Mouse (Mus musculus) heart, adult 2 months (tissue): ENCODE results near the gene Srrm3.

ENCODE experiments used
- CTCF ChIP-seq: fragments of 200-600 bp; IDR thresholded peaks from 2 replicates; pipeline ENCODE4 v1.8.1; 2022; ENCODE audit warnings: antibody characterized with exemption, mild to moderate bottlenecking, moderate library complexity
- EP300 ChIP-seq: fragments of 200-500 bp; IDR thresholded peaks from 2 replicates; pipeline ENCODE4 v1.6.1; 2011; ENCODE audit warnings: low read depth, low read length, control low read depth; ENCODE audit not compliant: insufficient read depth
- POLR2A ChIP-seq: fragments of 200-500 bp; IDR thresholded peaks from 2 replicates; pipeline ENCODE4 v1.6.1; 2011; ENCODE audit warnings: mild to moderate bottlenecking, low read depth, low read length, control low read depth; ENCODE audit not compliant: insufficient read depth

DNA sequence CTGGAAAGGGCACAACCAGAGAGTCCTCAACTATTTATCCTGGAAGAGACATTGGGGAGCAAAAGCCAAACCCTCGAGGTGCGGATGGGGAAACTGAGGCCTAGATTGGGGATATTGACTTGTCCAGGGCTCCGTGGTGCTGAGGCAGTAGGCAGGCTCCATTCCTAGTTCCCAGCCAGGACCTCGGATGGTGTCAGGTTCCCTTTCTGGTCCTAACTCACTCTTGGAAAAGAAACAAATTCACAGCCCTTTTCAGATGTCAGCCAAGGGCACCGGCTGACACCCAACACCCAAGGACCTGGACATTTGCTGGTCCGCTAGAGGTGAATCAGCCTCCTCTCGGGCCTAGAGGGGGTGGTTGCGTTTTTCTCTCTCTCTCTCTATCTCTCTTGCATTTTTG, 60.0 kb downstream of the Srrm3 start:
- TF ChIP-seq CTCF (no peak), POLR2A (no peak), EP300 (no peak)
